Mouse (Mus musculus): ENCODE data around the gene Dmkn.
A peak's percentile ranks its signal among the peaks of the same experiment; 100 is the strongest.

Dmkn gene

DNA sequence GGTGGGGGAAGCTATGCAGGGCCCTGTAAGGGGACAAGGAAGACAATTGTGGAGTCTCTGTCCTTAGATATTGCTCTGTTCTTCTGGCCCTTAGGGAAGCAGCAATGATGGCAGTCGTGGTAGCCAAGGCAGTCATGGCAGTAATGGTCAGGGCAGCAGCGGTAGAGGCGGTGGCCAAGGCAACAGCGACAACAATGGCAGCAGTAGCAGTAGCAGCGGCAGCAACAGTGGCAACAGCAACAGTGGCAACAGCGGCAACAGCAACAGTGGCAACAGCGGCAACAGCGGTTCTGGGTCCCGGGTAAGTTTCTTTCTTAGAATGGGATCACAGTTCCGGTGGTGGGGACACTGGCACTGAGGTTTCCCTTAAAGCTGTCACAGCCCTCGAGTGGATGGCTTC is 1.6 kb downstream of the Dmkn start:
- DNase-seq = no peak

DNA sequence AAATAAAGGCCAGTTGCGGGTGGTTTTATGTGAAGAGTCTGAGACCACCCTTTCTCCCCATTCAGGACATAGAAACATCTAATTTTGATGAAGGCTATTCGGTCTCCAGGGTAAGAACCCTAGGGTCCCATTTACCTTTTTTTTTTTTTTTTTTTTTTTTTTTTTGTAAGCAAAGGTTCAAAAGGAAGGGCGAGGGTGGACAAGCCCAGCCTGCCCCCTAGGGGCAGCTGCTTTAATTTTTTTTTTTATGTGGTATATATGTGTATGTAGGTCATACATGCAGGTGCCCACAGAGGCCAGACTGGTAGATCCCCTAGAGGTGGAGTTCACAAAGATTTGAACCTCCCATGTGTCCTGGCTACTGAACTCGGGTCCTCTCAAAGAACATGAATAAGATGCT is 2.9 kb downstream of the Dmkn start:
- no peak for DNase-seq

DNA sequence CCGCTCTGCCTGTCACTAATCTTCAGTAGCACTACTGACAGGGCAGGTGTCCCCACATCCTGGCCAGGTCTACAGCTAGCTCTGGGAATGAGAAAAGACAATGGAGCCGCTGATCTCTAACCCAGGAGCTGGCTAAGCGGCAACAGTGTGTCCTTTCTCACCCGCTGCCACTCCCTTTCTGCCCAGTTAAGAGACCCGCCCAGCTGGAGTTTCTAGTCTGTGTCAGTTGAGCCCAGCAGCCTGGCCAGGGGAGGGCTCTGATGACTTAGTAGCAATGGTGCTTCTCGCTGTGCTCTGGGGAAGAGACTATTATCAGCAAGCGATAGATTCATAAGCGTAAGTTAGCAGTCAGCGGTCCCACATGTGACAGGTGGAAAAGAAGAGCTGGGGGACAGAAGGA is 5.7 kb downstream of the Dmkn start:
- peak in 1 of 2 experiments; percentile 7 for DNase-seq

DNA sequence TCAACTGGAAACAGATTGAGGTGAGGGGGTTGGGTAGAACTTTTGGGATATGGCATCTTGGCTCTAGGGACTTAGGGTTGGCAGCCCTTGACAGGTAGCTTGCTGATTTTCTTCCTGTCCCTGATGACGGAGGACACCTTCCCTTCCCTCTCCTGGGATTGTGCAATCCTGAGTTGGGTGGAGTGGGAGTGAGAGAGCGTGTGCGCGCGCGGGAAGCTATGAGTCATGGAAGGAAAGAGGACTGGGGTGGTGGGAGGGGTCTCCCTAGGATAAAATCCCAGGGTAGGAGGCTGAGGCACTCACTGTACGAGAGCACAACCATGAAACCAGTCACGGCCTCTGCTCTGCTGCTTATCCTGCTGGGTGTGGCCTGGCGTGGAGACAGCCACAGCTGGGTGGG is 12.5 kb downstream of the Dmkn start:
- no peak for DNase-seq

- no peak for DNase-seq
Observed at GRCm38 (mm10) chr7:30777081-30777579, 13.6 kb downstream of the Dmkn start.

- no peak for DNase-seq
Observed at GRCm38 (mm10) chr7:30777911-30778310, 14.4 kb downstream of the Dmkn start.

DNA sequence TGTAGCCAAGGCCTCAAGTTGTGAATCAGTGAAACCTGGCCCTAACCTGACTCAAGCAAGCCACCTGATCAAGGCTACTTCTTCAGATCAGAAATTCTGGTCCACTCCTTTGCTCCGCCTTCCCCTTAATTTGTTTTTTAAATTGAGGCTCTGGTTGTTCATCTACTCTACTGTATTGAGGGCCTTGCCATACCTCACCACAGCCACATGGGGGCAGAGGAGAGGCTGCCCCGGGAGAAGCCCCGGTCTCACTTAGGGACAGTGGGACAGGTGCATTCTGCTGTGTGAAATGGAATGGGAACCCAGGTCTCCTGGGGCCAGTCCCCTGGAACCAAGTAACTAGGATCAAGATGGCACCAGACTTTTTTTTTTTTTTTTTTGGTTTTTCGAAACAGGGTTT is 18.2 kb downstream of the Dmkn start:
- no peak for DNase-seq

- DNase-seq = no peak
Observed at GRCm38 (mm10) chr7:30782658-30783057, 19.1 kb downstream of the Dmkn start.

- DNase-seq = no peak
Observed at GRCm38 (mm10) chr7:30785154-30785553, 21.6 kb downstream of the Dmkn start.

DNA sequence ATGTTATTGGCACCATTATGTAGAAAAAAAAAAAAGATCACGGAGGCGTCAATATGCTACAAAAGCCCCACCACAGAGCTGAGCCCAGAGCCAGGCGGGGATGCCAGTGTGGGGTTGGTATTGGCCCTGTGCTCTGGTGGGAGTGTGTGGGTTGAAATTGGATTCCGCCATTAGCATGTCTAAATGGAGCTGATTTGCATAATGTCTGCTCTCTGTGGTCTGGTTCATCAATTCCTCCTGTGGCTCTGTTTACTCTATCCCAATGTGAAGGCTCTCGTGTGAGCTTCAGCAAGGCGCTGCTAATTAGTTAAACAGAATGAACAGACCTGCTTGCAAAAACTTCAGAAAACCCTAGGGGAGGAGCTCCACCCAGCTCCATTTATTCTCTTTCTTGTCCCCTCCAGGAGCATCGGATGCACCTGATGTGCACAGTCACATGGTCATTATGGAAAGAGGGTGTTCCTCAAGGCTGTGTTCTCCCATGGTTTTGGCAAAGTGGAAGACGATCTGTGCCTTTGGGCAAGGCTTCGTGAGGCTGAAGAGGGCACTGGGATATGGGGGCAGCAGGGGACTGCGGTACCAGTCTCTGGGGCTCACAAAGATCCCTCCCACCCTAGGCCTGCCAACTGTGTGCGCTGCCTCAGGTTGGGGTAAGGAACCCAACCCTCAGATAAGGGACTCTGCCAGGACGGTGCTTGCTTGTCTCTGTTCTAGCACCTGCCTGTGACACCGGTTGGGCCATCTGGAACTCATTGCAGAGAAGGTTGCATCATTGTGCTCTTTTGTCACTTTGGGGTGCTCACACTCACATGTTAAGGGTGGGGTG is 22.4 kb downstream of the Dmkn start:
- DNase-seq = no peak

DNA sequence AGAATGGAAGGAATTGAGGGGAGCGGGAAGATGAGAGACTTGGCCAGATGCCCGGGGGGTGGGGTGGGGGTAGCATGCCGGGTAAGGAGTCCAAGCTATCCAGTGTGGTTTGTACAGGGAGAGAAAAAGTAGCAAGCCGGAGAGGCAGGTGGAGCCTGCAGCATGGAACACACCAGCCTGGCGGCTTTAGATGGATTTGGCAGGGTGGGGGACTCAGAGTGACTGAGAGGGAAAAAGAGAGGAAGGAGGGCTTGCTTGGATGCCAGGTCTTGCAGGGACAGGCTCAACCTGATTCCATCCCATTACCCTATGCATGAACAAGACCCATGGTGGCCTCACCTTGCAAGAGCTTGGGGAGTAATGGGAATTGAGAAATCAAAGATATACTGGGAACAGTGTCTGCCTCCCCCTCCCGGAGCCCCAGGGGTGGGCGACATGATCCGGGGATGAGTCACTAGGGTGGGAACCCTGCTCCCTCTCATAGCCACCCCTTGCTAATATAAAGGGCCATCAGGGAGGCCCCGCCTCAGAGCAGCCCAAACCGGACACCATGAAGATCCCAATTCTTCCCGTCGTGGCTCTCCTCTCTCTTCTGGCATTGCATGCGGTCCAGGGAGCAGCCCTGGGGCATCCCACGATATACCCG is 23.9 kb downstream of the Dmkn start, which contains the start of gene Krtdap:
Gene Krtdap (plus strand): TSS at position 520 of the 646 bp plus-strand sequence.
- no peak for DNase-seq

DNA sequence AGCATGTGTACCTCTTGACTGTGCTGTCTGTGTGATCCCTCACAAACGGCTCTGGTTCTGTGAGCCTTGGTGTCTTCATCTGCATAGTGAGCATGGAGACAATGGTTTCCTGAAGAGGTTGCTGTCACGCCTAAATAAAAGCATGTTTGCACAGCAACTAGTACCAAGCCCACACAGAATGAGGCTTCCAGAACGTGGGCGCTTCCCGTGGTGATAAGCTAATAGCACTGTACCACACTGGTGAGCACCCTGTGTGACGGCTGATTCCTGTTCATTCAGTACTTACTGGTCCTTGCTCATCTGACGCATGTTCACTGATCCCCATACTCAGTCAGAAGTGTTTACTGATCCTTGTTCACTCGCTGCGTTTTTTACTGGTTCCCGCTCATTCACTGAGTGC is 26.6 kb downstream of the Dmkn start:
- no peak for DNase-seq

GRCm38 (mm10) chr7:30791921-30792320 is 28.4 kb downstream of the Dmkn start:
- peak; percentile 17 to 23 for DNase-seq

DNA sequence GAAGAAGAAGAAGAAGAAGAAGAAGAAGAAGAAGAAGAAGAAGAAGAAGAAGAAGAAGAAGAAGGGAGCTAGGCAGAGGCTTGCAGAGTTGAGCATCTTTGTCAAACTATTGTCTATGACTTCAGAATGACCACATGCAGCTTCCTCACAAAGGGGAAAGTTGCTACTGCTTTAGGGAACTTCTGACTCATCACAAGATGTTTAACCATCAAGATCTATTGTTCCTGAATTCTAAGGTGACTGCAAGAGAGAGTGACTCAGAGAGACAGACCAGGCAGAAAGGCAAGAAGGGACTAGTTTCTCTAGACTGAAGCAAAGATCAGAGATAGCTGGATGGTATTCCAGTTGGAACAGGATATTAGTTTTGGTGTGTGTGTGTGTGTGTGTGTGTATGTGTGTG is 31.4 kb downstream of the Dmkn start:
- no peak for DNase-seq

DNA sequence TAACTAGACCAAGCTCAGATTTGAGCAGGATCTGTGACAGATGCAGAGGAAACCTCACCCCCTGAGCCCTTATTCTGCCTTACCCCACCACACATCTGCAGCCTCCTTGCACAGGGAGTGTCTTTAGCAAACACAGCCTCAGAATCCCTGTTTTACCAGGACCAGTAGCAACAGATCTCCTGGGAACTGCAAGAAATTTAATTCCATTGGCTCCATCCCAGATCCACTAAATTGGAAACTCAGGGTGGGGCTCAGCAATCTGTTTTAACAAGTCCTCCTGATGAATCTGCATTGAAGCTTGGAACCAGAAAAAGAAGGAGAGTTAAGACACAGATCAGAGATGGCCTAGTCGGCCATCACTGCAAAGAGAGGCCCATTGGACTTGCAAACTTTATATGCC is 33.2 kb downstream of the Dmkn start:
- no peak for DNase-seq

- no peak for DNase-seq
Observed at GRCm38 (mm10) chr7:30800653-30801052, 37.1 kb downstream of the Dmkn start.

DNA sequence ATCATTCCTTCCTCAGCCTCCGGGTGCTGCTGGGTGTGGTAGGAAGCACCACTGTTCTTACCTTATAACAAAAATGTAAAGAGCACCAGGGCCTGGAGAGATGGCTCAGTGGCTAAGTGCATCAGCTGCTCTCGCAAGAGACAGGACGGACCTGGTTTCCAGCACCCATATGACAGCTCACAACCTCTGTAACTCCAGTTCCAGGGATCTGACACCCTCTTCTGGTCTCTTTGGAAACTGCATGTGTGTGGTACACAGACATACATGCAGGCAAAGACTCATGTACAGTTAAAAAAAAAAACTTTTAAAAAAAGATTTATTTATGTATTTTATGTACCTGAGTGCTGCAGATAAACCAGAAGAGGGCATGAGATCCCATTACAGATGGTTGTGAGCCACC is 39.7 kb downstream of the Dmkn start:
- no peak for DNase-seq

- no peak for DNase-seq
Observed at GRCm38 (mm10) chr7:30804026-30804715, 40.6 kb downstream of the Dmkn start.

DNA sequence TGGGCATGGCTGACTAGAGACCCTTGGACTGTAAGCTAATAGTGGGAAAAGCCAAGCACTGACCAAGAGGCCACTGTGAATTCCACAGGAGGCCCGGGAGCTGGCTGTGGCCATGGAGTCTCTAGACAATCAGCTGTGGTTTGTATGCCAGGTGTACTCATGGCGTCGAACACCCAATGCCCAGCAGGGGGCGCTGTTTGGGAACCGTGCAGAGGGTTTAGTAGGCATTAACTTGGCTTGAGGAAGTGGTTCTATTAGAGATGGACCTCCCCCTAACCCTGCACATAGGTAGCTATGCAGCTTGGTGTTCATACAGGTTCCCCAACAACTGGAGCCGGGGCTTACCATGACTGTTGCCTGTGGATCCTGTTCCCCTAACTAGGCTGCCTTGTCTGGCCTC is 42.4 kb downstream of the Dmkn start:
- DNase-seq = peak; percentile 58 to 60

DNA sequence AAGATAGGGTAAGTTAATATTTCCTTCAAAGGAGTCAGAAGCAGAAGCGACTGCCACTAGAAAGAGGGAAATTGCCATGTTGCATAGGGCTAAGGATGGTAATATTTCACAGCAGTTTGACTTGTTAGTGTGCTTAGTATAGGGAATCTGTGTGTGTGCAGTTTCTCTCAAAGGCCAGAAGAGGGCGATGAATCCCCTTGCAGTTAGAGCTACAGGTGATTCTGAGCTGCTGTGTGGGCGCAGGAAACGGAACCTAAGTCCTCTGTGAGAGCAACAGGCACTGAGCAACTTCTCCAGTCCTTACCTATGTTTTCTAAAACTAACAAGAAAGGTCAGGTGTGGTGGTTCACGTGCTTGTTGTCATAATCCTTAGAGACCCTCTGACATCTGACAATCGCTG is 46.8 kb downstream of the Dmkn start:
- no peak for DNase-seq

DNA sequence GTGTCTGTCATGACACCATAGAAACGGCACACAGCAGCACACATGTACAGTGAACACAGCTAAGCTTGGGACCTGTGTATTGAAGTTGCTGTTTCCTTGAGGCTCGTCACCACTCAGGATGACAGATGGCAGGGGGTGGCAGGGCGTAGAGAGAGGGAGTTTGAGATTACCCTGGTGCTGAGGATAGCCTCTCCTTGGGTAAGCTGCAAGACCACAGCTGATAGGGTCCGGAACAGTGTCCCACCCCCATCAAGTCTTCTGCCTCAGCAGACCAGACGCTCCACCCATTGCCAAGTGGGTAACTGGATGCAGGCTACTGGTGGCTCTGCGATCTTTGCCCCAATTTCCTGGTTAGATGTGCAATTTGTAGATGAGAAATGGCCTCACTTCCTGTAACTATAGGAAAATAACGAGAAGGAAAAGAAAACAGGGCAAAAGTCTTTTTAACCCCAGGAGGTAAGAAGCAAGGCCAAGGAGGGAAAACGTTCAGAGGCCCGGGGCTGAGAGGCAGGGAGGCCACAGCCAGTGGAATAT is 48.3 kb downstream of the Dmkn start:
- no peak for DNase-seq

DNA sequence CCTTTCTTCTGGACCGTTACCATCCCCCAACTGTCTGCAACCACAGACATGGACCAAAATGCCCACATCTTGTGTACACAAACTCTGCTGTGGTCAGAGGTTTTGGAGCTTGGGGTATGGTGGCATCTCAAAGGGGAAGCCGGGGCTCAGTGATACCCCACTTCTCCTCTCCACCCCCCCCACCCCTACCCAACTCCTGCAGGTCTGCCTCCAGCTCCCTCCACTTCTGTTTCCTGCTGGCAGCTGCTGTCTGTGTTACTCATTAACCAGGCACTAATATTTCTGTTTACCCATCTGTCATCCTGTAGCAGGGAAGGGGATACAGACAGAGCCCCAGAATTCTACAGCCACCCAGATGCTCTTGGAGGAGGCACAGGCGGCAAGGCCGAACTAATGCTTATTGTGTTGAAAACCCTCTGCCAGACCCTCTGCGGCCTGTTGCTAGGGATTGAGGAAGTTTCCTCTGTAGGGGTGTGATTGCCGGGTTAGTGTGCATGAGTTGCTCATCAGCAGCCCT is 48.8 kb downstream of the Dmkn start:
- DNase-seq = peak in 1 of 2 experiments; percentile 14

- no peak for DNase-seq
Observed at GRCm38 (mm10) chr7:30820131-30820530, 56.6 kb downstream of the Dmkn start.

Measured in kidney, postnatal 4 days (tissue).